Mouse (Mus musculus) E14TG2a.4 (cell line): ENCODE data around the gene Lhx2.

Experiments used
- H3K27me3 ChIP-seq: 2 replicates; pipeline ENCODE4 v1.6.1; 2014; ENCODE audit warnings: low read length, control low read depth; ENCODE audit not compliant: insufficient read depth
- H3K36me3 ChIP-seq: 2 replicates; pipeline ENCODE4 v1.6.1; 2014; ENCODE audit warnings: low read length, control low read depth; ENCODE audit not compliant: insufficient read depth
- H3K4me1 ChIP-seq: replicated peaks from 2 replicates; pipeline ENCODE4 v1.6.1; 2014; ENCODE audit warnings: low read depth, low read length, control low read depth
- H3K4me3 ChIP-seq: replicated peaks from 2 replicates; pipeline ENCODE4 v1.5.1; 2014; ENCODE audit warnings: mild to moderate bottlenecking, low read length
- H3K9me3 ChIP-seq: 2 replicates; pipeline ENCODE4 v1.6.1; 2014; ENCODE audit warnings: low read length, control low read depth
- CTCF ChIP-seq: conservative IDR thresholded peaks from 2 replicates; pipeline ENCODE4 v1.5.1; 2014; ENCODE audit warnings: low read length
- NANOG ChIP-seq: IDR thresholded peaks from 2 replicates; pipeline ENCODE4 v1.6.1; 2014; ENCODE audit warnings: borderline replicate concordance, low read length, mixed read lengths
- POU5F1 ChIP-seq: IDR thresholded peaks from 2 replicates; pipeline ENCODE4 v1.6.1; 2014; ENCODE audit warnings: low read length, borderline replicate concordance

Gene Lhx2

GRCm38 (mm10) chr2:38340626-38341200 is 1.6 kb downstream of the Lhx2 start:
- Histone ChIP-seq H3K9me3 (no peaks in the 10 kb centered on the region), H3K4me3 (no peak overlapping the region), H3K27me3 (peaks cover 95% of the 10 kb centered on the region), H3K36me3 (no peaks in the 10 kb centered on the region), H3K4me1 (peaks cover 26% of the 10 kb centered on the region)
- TF ChIP-seq POU5F1 (no peak), NANOG (peak; percentile 73; the same call in 1 of the 2 replicates), CTCF (no peak)

GRCm38 (mm10) chr2:38343573-38343972 is 4.5 kb downstream of the Lhx2 start:
- Histone ChIP-seq H3K4me1 (peaks cover 25% of the 10 kb centered on the region), H3K4me3 (no peak overlapping the region), H3K36me3 (no peaks in the 10 kb centered on the region), H3K27me3 (peaks cover 95% of the 10 kb centered on the region), H3K9me3 (no peaks in the 10 kb centered on the region)
- TF ChIP-seq CTCF (no peak), NANOG (no peak), POU5F1 (no peak)

- peaks cover 97% of the 10 kb centered on the region for H3K27me3 ChIP-seq
- H3K36me3 ChIP-seq = no peaks in the 10 kb centered on the region
- H3K9me3 ChIP-seq = peaks cover 3% of the 10 kb centered on the region
- TF ChIP-seq POU5F1 (no peak), CTCF (no peak), NANOG (no peak)
- H3K4me1 ChIP-seq = peaks cover 30% of the 10 kb centered on the region
- no peak overlapping the region for H3K4me3 ChIP-seq
Measured at GRCm38 (mm10) chr2:38344727-38345126, 5.6 kb downstream of the Lhx2 start.

- H3K4me3 ChIP-seq = no peak overlapping the region
- H3K27me3 ChIP-seq = peaks cover 96% of the 10 kb centered on the region
- TF ChIP-seq POU5F1 = no peak
- no peak for TF ChIP-seq NANOG
- TF ChIP-seq CTCF = no peak
- H3K4me1 ChIP-seq = peaks cover 28% of the 10 kb centered on the region
- H3K9me3 ChIP-seq = peaks cover 11% of the 10 kb centered on the region
- H3K36me3 ChIP-seq = no peaks in the 10 kb centered on the region
Measured at GRCm38 (mm10) chr2:38346417-38346816, 7.3 kb downstream of the Lhx2 start.

DNA sequence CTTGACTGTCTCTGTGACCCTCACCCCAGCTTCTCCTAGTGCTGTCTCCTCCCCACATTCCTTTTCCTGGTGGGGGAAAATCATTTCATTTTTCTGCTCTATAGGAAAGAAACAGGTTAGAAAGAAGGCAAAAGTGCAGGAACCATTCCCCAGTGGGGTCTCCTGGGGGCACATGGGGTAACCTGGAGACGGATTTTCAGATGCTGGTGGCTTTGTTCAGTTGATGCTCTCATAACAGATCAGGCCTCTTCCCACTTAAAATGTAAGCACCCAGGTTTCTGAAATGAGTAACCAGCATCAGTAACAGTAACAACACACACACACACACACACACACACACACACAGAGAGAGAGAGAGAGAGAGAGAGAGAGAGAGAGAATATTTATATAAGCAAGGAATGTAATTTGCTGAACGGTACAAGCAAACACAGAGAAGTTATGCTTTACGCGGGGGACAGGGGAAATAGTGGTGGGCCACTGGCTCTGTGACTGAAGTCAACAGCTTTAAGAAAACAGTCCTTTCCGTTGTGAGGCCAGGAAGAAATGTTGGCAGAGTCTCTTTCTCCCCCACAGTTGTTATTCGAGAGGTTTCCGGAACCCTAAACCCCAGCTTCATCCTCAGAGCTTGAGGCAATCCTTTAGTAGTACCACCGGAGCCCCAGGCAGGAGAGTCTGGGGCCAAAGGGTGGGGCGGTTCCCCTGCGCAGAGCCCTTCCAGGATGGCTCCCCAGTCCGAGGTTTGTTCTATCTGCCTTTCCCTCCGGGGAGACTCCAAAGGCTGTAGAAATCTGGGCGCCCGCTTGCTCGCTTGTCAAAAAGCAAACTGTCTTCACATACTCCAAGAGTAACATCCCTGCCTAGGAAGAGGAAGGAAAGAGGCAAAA is 8.0 kb downstream of the Lhx2 start:
- Histone ChIP-seq H3K36me3 (no peaks in the 10 kb centered on the region), H3K4me3 (peak overlapping the region; percentile 70; the same call in 1 of the 2 replicates), H3K27me3 (peaks cover 96% of the 10 kb centered on the region), H3K4me1 (peaks cover 33% of the 10 kb centered on the region), H3K9me3 (peaks cover 11% of the 10 kb centered on the region)
- no peak for TF ChIP-seq POU5F1
- TF ChIP-seq CTCF = no peak

GRCm38 (mm10) chr2:38347811-38348551 is 8.9 kb downstream of the Lhx2 start:
- H3K36me3 ChIP-seq = no peaks in the 10 kb centered on the region
- H3K9me3 ChIP-seq = peaks cover 11% of the 10 kb centered on the region
- peaks cover 42% of the 10 kb centered on the region for H3K4me1 ChIP-seq
- TF ChIP-seq NANOG (no peak), POU5F1 (no peak), CTCF (no peak)
- H3K4me3 ChIP-seq = peak overlapping the region; percentile 70
- H3K27me3 ChIP-seq = peaks cover 98% of the 10 kb centered on the region

GRCm38 (mm10) chr2:38348660-38349420 is 9.8 kb downstream of the Lhx2 start:
- H3K9me3 ChIP-seq = peaks cover 16% of the 10 kb centered on the region
- no peaks in the 10 kb centered on the region for H3K36me3 ChIP-seq
- peaks cover 44% of the 10 kb centered on the region for H3K4me1 ChIP-seq
- TF ChIP-seq CTCF (no peak), NANOG (no peak), POU5F1 (no peak)
- peaks cover 99% of the 10 kb centered on the region for H3K27me3 ChIP-seq
- H3K4me3 ChIP-seq = peak overlapping the region; percentile 70
